Mouse (Mus musculus): ENCODE data around the gene Kctd10.

- no peak for TF ChIP-seq CTCF (IDR thresholded peaks at IDR 0.05; ENCODE audit: extremely low read depth, insufficient read depth, low read length)
- no peak for TF ChIP-seq POLR2A (IDR thresholded peaks at IDR 0.05; ENCODE audit: extremely low read depth, insufficient read depth, low read length)
These were observed 8.4 kb downstream of the Kctd10 start for GRCm38 (mm10) chr5:114371731-114372473.
